Mouse (Mus musculus): ENCODE measurements around the gene Sppl2c.

Gene Sppl2c

GRCm38 (mm10) chr11:104179804-104180203 is 6.3 kb upstream of the Sppl2c start:
- no peak overlapping the region for H3K4me3 ChIP-seq (replicated peaks; ENCODE audit: low read length)
- H3K4me1 ChIP-seq (replicated peaks; ENCODE audit: low read depth, low read length), result peaks cover 12% of the 10 kb centered on the region
- no peaks in the 10 kb centered on the region for H3K9me3 ChIP-seq (ENCODE audit: low read length)
- peaks cover 44% of the 10 kb centered on the region for H3K27me3 ChIP-seq (ENCODE audit: insufficient read depth, low read length)
- no peaks in the 10 kb centered on the region for H3K36me3 ChIP-seq (ENCODE audit: insufficient read depth, low read length)
- TF ChIP-seq CTCF (conservative IDR thresholded peaks at IDR 0.05; ENCODE audit: low read length), result no peak

DNA sequence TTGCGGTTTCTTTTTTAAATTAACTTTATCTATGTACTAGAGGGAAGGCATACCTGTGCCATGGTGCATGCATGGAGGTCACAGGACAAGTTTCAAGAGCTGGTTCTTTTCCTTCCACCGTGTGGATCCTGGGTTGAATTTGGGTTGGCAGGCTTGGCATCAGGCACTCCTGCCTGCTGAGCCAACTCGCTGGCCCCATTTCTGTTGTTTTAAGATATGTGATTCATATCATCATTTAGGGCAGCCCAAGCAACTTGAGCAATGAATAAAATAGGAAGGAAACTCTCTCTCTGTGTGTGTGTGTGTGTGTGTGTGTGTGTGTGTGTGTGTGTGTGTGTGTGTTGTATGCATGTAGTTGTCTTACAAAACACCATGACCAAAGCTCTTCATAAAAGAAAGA is 4.0 kb upstream of the Sppl2c start:
- Histone ChIP-seq H3K9me3 (ENCODE audit: low read length) (no peaks in the 10 kb centered on the region), H3K4me3 (replicated peaks; ENCODE audit: low read length) (no peak overlapping the region), H3K27me3 (ENCODE audit: insufficient read depth, low read length) (peaks cover 21% of the 10 kb centered on the region), H3K4me1 (replicated peaks; ENCODE audit: low read depth, low read length) (peaks cover 5% of the 10 kb centered on the region), H3K36me3 (ENCODE audit: insufficient read depth, low read length) (no peaks in the 10 kb centered on the region)
- TF ChIP-seq CTCF (conservative IDR thresholded peaks at IDR 0.05; ENCODE audit: low read length) (no peak), POU5F1 (IDR thresholded peaks at IDR 0.05; ENCODE audit: borderline replicate concordance, low read length) (no peak), NANOG (IDR thresholded peaks at IDR 0.05; ENCODE audit: borderline replicate concordance, low read length) (no peak)

DNA sequence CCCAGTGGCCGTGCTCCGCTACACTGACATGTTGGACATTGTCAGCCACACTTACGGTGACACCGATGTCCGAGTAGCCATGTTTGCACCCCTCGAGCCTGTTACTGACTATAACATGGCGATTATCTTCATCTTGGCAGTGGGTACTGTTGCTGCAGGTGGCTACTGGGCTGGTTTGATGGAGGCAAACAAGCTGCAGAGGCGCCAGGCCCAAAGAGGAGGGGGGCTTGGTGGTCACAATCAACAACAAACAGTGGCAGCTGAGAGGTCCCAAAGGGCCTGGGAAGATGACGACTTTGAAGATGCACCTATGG is 667 bp downstream of the Sppl2c start:
- Histone ChIP-seq H3K4me3 (replicated peaks; ENCODE audit: low read length) (no peak overlapping the region), H3K27me3 (ENCODE audit: insufficient read depth, low read length) (peaks cover 31% of the 10 kb centered on the region), H3K9me3 (ENCODE audit: low read length) (no peaks in the 10 kb centered on the region), H3K4me1 (replicated peaks; ENCODE audit: low read depth, low read length) (peaks cover 5% of the 10 kb centered on the region), H3K36me3 (ENCODE audit: insufficient read depth, low read length) (no peaks in the 10 kb centered on the region)
- TF ChIP-seq NANOG (IDR thresholded peaks at IDR 0.05; ENCODE audit: borderline replicate concordance, low read length) (no peak), POU5F1 (IDR thresholded peaks at IDR 0.05; ENCODE audit: borderline replicate concordance, low read length) (no peak), CTCF (conservative IDR thresholded peaks at IDR 0.05; ENCODE audit: low read length) (no peak)

DNA sequence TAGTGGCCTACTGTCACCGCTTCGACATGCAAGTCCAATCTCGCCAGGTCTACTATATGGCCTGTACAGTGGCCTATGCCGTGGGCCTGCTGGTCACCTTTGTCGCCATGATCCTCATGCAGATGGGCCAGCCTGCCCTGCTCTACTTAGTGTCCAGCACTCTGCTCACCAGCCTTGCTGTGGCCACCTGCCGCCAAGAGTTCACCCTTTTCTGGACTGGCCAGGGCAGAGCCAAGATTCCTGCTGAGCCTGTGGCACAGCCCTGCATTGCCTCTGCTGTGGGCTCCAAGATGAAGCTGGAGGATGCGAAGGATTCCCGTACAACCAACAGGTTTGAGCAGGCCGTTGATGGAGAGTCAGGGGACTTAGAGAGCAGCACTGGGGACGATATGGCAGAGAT is 1.6 kb downstream of the Sppl2c start:
- Histone ChIP-seq H3K4me3 (replicated peaks; ENCODE audit: low read length) (no peak overlapping the region), H3K36me3 (ENCODE audit: insufficient read depth, low read length) (no peaks in the 10 kb centered on the region), H3K4me1 (replicated peaks; ENCODE audit: low read depth, low read length) (peaks cover 5% of the 10 kb centered on the region), H3K27me3 (ENCODE audit: insufficient read depth, low read length) (peaks cover 31% of the 10 kb centered on the region), H3K9me3 (ENCODE audit: low read length) (no peaks in the 10 kb centered on the region)
- no peak for TF ChIP-seq POU5F1 (IDR thresholded peaks at IDR 0.05; ENCODE audit: borderline replicate concordance, low read length)
- no peak for TF ChIP-seq NANOG (IDR thresholded peaks at IDR 0.05; ENCODE audit: borderline replicate concordance, low read length)
- no peak for TF ChIP-seq CTCF (conservative IDR thresholded peaks at IDR 0.05; ENCODE audit: low read length)

GRCm38 (mm10) chr11:104190008-104190407 is 3.9 kb downstream of the Sppl2c start:
- Histone ChIP-seq H3K9me3 (ENCODE audit: low read length) (no peaks in the 10 kb centered on the region), H3K36me3 (ENCODE audit: insufficient read depth, low read length) (no peaks in the 10 kb centered on the region), H3K27me3 (ENCODE audit: insufficient read depth, low read length) (peaks cover 25% of the 10 kb centered on the region), H3K4me3 (replicated peaks; ENCODE audit: low read length) (no peak overlapping the region), H3K4me1 (replicated peaks; ENCODE audit: low read depth, low read length) (peaks cover 5% of the 10 kb centered on the region)
- TF ChIP-seq POU5F1 (IDR thresholded peaks at IDR 0.05; ENCODE audit: borderline replicate concordance, low read length) (no peak), NANOG (IDR thresholded peaks at IDR 0.05; ENCODE audit: borderline replicate concordance, low read length) (no peak), CTCF (conservative IDR thresholded peaks at IDR 0.05; ENCODE audit: low read length) (no peak)

GRCm38 (mm10) chr11:104195382-104195781 is 9.3 kb downstream of the Sppl2c start:
- Histone ChIP-seq H3K4me1 (replicated peaks; ENCODE audit: low read depth, low read length) (peaks cover 7% of the 10 kb centered on the region), H3K27me3 (ENCODE audit: insufficient read depth, low read length) (peaks cover 46% of the 10 kb centered on the region), H3K4me3 (replicated peaks; ENCODE audit: low read length) (0 out of 2 replicates have a peak overlapping the region, but pooled peaks have one; percentile 37), H3K9me3 (ENCODE audit: low read length) (no peaks in the 10 kb centered on the region), H3K36me3 (ENCODE audit: insufficient read depth, low read length) (no peaks in the 10 kb centered on the region)
- TF ChIP-seq NANOG (IDR thresholded peaks at IDR 0.05; ENCODE audit: borderline replicate concordance, low read length) (no peak), CTCF (conservative IDR thresholded peaks at IDR 0.05; ENCODE audit: low read length) (no peak), POU5F1 (IDR thresholded peaks at IDR 0.05; ENCODE audit: borderline replicate concordance, low read length) (no peak)

- Histone ChIP-seq H3K9me3 (ENCODE audit: low read length) (no peaks in the 10 kb centered on the region), H3K4me3 (replicated peaks; ENCODE audit: low read length) (0 out of 2 replicates have a peak overlapping the region, but pooled peaks have one; percentile 37), H3K36me3 (ENCODE audit: insufficient read depth, low read length) (no peaks in the 10 kb centered on the region), H3K4me1 (replicated peaks; ENCODE audit: low read depth, low read length) (peaks cover 7% of the 10 kb centered on the region), H3K27me3 (ENCODE audit: insufficient read depth, low read length) (peaks cover 49% of the 10 kb centered on the region)
- peak; percentile 11; the same call in 1 of the 2 replicates for TF ChIP-seq NANOG (IDR thresholded peaks at IDR 0.05; ENCODE audit: borderline replicate concordance, low read length)
- peak; percentile 97 for TF ChIP-seq CTCF (conservative IDR thresholded peaks at IDR 0.05; ENCODE audit: low read length)
- TF ChIP-seq POU5F1 (IDR thresholded peaks at IDR 0.05; ENCODE audit: borderline replicate concordance, low read length), result no peak
Measured at GRCm38 (mm10) chr11:104195791-104196190, 9.7 kb downstream of the Sppl2c start.

GRCm38 (mm10) chr11:104197861-104198260 is 11.7 kb downstream of the Sppl2c start:
- H3K36me3 ChIP-seq (ENCODE audit: insufficient read depth, low read length), result no peaks in the 10 kb centered on the region
- peaks cover 16% of the 10 kb centered on the region for H3K9me3 ChIP-seq (ENCODE audit: low read length)
- H3K4me3 ChIP-seq (replicated peaks; ENCODE audit: low read length), result no peak overlapping the region
- H3K4me1 ChIP-seq (replicated peaks; ENCODE audit: low read depth, low read length), result peaks cover 7% of the 10 kb centered on the region
- TF ChIP-seq CTCF (conservative IDR thresholded peaks at IDR 0.05; ENCODE audit: low read length), result no peak
- TF ChIP-seq POU5F1 (IDR thresholded peaks at IDR 0.05; ENCODE audit: borderline replicate concordance, low read length), result no peak
- TF ChIP-seq NANOG (IDR thresholded peaks at IDR 0.05; ENCODE audit: borderline replicate concordance, low read length), result no peak
- peaks cover 42% of the 10 kb centered on the region for H3K27me3 ChIP-seq (ENCODE audit: insufficient read depth, low read length)

DNA sequence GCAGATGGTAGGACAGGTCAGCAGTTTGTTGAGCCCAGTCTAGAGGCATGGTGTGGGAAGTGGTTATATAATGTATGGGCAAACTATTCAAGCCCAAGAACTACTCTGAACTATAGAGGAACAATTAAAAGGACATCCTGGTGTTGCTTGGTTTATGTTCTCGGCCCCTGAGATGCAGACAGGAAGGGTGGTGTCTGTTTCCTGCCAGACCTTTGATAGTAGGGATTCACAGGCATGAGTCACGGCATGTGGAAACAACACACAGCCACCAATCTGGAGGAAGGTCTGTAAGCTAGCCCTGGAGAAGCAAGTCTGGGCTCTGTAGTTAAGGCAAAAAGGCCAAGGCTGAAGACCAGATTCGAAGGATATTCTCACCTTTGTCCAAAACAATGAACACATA is 17.1 kb downstream of the Sppl2c start:
- no peaks in the 10 kb centered on the region for H3K4me1 ChIP-seq (replicated peaks; ENCODE audit: low read depth, low read length)
- peaks cover 21% of the 10 kb centered on the region for H3K9me3 ChIP-seq (ENCODE audit: low read length)
- no peak overlapping the region for H3K4me3 ChIP-seq (replicated peaks; ENCODE audit: low read length)
- TF ChIP-seq NANOG (IDR thresholded peaks at IDR 0.05; ENCODE audit: borderline replicate concordance, low read length) (no peak), POU5F1 (IDR thresholded peaks at IDR 0.05; ENCODE audit: borderline replicate concordance, low read length) (no peak), CTCF (conservative IDR thresholded peaks at IDR 0.05; ENCODE audit: low read length) (no peak)
- peaks cover 42% of the 10 kb centered on the region for H3K27me3 ChIP-seq (ENCODE audit: insufficient read depth, low read length)
- H3K36me3 ChIP-seq (ENCODE audit: insufficient read depth, low read length), result no peaks in the 10 kb centered on the region

All from E14TG2a.4 (cell line).